Mouse (Mus musculus) liver, embryonic 12.5 days (tissue): ENCODE measurements around the gene Lhx9. TPM values are rescaled to one million over a fixed set of nuclear protein-coding genes. Genes with fewer than 3 reads are reported as not detected.

ENCODE experiments used
- ATAC-seq: fragments of 200-750 bp; cut with Nextera tagmentation; 2 replicates; pipeline ENCODE4 v1.8.0; 2017; ENCODE audit warnings: moderate number of reproducible peaks, mild to moderate bottlenecking, moderate library complexity
- H3K27ac ChIP-seq: fragments of 300-500 bp; sonication (generic); 2 replicates; pipeline ENCODE4 v1.5.1; 2016; ENCODE audit warnings: mild to moderate bottlenecking
- H3K27me3 ChIP-seq: fragments of 300-500 bp; sonication (generic); replicated peaks from 2 replicates; pipeline ENCODE4 v1.6.1; 2016; ENCODE audit warnings: mild to moderate bottlenecking, moderate library complexity
- H3K36me3 ChIP-seq: fragments of 300-500 bp; sonication (generic); 2 replicates; pipeline ENCODE4 v1.6.1; 2016; ENCODE audit warnings: mild to moderate bottlenecking, moderate library complexity
- H3K4me1 ChIP-seq: fragments of 300-500 bp; sonication (generic); 2 replicates; pipeline ENCODE4 v1.6.1; 2016
- H3K4me2 ChIP-seq: fragments of 300-500 bp; sonication (generic); 2 replicates; pipeline ENCODE4 v1.6.1; 2016; ENCODE audit warnings: mild to moderate bottlenecking, moderate library complexity
- H3K4me3 ChIP-seq: fragments of 300-500 bp; sonication (generic); 2 replicates; pipeline ENCODE4 v1.5.1; 2016; ENCODE audit warnings: mild to moderate bottlenecking, moderate library complexity
- H3K9ac ChIP-seq: fragments of 300-500 bp; sonication (generic); 2 replicates; pipeline ENCODE4 v1.6.1; 2016; ENCODE audit warnings: mild to moderate bottlenecking, moderate library complexity
- H3K9me3 ChIP-seq: fragments of 300-500 bp; sonication (generic); replicated peaks from 2 replicates; pipeline ENCODE4 v1.6.1; 2016; ENCODE audit warnings: mild to moderate bottlenecking, moderate library complexity
- WGBS: fragments of 180-500 bp; shearing (Covaris S2); methylation state at CpG from one replicate; pipeline ENCODE4 v1.1.7; 2016; ENCODE audit not compliant: insufficient replicate concordance; 5-methylcytosine and 5-hydroxymethylcytosine counted together
- polyA plus RNA-seq: library from polyadenylated mRNA; unstranded; fragments of >200 nt; fragmentation: Nextera tagmentation; extraction: Ambion mirVana; gene quantifications from 2 replicates; pipeline ENCODE4 v1.2.1, GENCODE M21; 2016

The Lhx9 gene
- polyA plus RNA-seq, 1 experiment from 2014 or later: 0.54 TPM

DNA sequence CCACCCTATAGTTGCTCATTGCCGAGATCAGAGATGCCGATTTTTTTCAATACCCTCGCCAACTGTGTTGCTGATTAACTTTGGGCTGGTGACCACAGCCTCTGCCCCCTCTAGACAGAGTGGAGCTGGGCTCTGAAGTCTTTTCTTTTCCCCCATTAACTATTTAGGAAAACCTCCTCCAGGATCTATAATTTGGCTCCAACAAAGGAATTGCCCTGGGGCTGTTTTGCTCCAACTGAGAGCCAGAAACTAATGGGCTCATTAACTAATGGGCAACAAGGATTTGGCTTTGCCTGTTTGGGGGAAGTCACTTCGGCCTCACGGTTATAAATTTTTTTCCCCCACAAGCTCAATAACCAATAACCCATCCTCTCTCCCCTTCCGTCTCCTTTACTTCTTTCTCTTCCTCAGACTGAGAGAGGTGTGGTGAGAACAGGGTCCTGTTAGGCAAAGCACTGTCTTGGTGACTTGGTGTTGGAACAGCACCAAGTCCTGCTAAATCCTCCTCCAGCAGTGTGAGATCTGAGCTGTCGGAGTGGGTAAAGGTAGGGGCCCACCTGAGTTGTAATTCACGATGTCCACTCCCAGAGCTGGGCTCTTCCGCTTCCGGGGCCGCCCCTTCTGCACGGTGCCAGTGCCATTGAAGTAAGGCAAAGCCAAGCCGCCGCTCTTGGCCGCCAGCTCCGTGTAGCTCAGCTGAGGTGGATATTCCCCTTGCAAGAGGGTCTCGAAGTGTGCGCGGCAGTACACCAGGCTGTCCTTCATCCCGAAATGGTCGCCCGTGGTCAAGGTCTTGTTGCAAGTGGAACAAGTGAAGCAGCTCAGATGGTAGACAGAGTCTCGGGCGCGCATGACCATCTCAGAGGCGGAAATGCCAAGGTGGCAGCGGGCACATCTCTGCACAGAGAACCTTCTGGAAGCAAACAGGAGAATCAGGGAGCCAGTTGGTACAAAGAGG lies 10.3 kb downstream of the Lhx9 start:
- Histone ChIP-seq H3K9ac (no peak overlapping the region), H3K9me3 (no peaks in the 10 kb centered on the region), H3K27me3 (peaks cover 95% of the 10 kb centered on the region), H3K4me3 (no peak overlapping the region), H3K4me1 (peaks cover 7% of the 10 kb centered on the region; the same call in 1 of the 2 replicates), H3K36me3 (no peaks in the 10 kb centered on the region), H3K4me2 (no peak overlapping the region), H3K27ac (no peak overlapping the region)
- ATAC-seq: no peak
- 16% methylated on average over 27 of the region's 27 CpGs for WGBS

DNA sequence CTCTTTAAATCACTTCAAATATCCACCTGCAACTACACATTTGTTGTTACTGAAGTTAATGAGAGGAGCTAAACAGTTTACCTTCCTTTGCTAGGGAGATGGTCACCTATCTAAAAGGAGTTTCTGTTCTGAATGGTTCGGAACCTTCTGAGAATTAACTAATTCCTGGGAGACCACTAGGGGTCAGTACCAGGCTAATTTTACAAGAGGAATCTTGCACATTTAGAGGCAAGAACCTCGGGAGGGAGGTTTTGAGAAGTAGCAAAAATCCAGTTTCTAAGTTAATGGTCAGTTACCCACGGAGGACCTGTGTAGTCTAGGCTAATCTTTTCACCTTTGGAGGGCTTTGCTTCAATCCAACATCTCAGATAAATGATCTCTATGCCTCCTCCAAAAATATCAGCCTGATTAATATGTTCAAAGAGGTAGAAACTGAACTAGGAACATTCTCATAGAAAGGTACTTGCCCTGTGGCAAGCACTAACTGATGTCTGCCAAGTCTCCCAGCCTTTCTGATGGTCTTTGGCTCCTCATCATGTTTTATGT lies 12.9 kb downstream of the Lhx9 start:
- Histone ChIP-seq H3K36me3 (no peaks in the 10 kb centered on the region), H3K27me3 (peaks cover 82% of the 10 kb centered on the region), H3K9ac (no peak overlapping the region), H3K27ac (no peak overlapping the region), H3K9me3 (no peaks in the 10 kb centered on the region), H3K4me3 (no peak overlapping the region), H3K4me2 (no peak overlapping the region), H3K4me1 (no peaks in the 10 kb centered on the region)
- 1% methylated on average over 3 of the region's 3 CpGs for WGBS
- no peak for ATAC-seq

DNA sequence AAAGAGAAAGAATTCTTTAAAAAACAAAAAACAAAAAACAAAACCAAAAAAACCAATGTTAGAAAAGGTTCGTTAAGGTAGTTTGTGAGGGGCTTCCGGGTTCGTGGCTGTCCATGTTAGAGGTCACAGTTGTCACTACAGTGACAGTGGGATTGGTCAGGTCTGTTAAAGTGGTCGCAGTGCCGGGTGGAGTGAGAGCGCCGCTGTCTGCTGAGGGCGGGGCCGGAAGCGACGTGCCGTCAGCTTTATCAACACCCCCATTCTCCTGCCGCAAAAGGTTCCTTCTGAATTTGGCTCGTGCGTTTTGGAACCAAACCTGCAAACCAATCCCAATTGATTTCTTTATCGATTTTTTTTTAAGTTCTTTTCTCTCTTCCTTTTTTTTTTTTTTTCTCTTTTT lies 17.1 kb downstream of the Lhx9 start:
- Histone ChIP-seq H3K4me3 (peak overlapping the region; percentile 50), H3K9me3 (no peaks in the 10 kb centered on the region), H3K4me1 (no peaks in the 10 kb centered on the region), H3K27me3 (peaks cover 41% of the 10 kb centered on the region), H3K36me3 (no peaks in the 10 kb centered on the region), H3K27ac (no peak overlapping the region), H3K4me2 (peak overlapping the region; percentile 69), H3K9ac (peak overlapping the region; percentile 27; the same call in 1 of the 2 replicates)
- ATAC-seq: peak; percentile 97
- WGBS: 1% methylated on average over 16 of the region's 16 CpGs

GRCm38 (mm10) chr1:138826841-138827240 lies 21.5 kb downstream of the Lhx9 start:
- no peak overlapping the region for H3K4me2 ChIP-seq
- WGBS: 54% methylated on average over 6 of the region's 6 CpGs
- no peaks in the 10 kb centered on the region for H3K9me3 ChIP-seq
- no peak overlapping the region for H3K9ac ChIP-seq
- peaks cover 1% of the 10 kb centered on the region for H3K27me3 ChIP-seq
- H3K27ac ChIP-seq: no peak overlapping the region
- H3K36me3 ChIP-seq: no peaks in the 10 kb centered on the region
- no peak for ATAC-seq
- H3K4me1 ChIP-seq: no peaks in the 10 kb centered on the region
- no peak overlapping the region for H3K4me3 ChIP-seq

DNA sequence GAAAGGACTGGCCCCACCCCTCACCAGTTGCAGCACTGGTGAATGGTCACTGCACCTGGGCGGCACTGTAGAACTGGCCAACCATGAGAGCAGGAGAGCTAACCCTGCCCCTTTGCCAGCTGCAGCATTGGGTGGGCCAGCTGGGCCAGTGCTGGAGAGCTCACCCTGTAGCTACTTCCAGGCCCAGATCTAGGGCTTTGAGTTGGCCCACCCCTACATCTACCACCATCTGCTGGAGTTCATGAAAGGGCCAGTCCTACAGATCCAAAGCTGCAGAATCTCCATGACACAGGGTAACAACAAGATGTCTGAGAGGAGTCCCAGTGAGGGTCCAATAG lies 25.4 kb downstream of the Lhx9 start:
- Histone ChIP-seq H3K4me3 (no peak overlapping the region), H3K27ac (no peak overlapping the region), H3K9me3 (no peaks in the 10 kb centered on the region), H3K4me2 (no peak overlapping the region), H3K9ac (no peak overlapping the region), H3K36me3 (no peaks in the 10 kb centered on the region), H3K4me1 (no peaks in the 10 kb centered on the region), H3K27me3 (no peaks in the 10 kb centered on the region)
- 74% methylated on average over 1 of the region's 1 CpGs for WGBS
- ATAC-seq: peak; percentile 27; the same call in 1 of the 2 replicates

GRCm38 (mm10) chr1:138822255-138822984 lies 26.0 kb downstream of the Lhx9 start:
- peak; percentile 15; the same call in 1 of the 2 replicates for ATAC-seq
- 59% methylated on average over 7 of the region's 7 CpGs for WGBS
- H3K4me1 ChIP-seq: no peaks in the 10 kb centered on the region

GRCm38 (mm10) chr1:138801732-138802131 lies 46.6 kb downstream of the Lhx9 start:
- no peak for ATAC-seq

More at GRCm38 (mm10) chr1:138822255-138822984, 26.0 kb downstream of the Lhx9 start:
- Histone ChIP-seq H3K4me2 (no peak overlapping the region), H3K4me3 (no peak overlapping the region), H3K9ac (no peak overlapping the region), H3K27ac (no peak overlapping the region), H3K36me3 (no peaks in the 10 kb centered on the region), H3K27me3 (no peaks in the 10 kb centered on the region), H3K9me3 (no peaks in the 10 kb centered on the region)

DNA sequence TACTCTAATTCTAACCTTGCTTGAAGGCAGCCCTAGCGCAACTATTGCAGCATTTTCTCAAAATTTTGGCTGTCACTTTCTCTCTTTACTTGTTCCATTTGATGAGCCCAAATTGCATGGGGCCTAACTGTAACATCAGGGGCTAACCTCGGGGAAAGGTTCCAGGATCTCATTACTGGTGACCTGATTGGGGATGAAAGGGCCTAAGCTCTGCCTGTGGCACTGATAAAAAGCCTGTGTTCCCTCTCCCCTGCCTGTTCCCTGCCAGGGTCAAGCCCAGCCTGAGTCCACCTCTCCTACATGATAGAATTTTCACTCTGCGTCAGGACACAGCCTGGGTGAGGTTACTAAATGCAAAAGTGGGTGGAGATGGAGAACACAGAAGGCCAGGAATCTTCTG lies 47.1 kb downstream of the Lhx9 start:
- H3K4me3 ChIP-seq: no peak overlapping the region
- no peak overlapping the region for H3K4me2 ChIP-seq
- H3K36me3 ChIP-seq: no peaks in the 10 kb centered on the region
- no peak overlapping the region for H3K27ac ChIP-seq
- H3K4me1 ChIP-seq: no peaks in the 10 kb centered on the region
- 50% methylated on average over 3 of the region's 3 CpGs for WGBS
- no peaks in the 10 kb centered on the region for H3K9me3 ChIP-seq
- H3K9ac ChIP-seq: no peak overlapping the region
- H3K27me3 ChIP-seq: no peaks in the 10 kb centered on the region
- no peak for ATAC-seq

More at GRCm38 (mm10) chr1:138801732-138802131, 46.6 kb downstream of the Lhx9 start:
- Histone ChIP-seq H3K27me3 (no peaks in the 10 kb centered on the region), H3K36me3 (no peaks in the 10 kb centered on the region), H3K9me3 (no peaks in the 10 kb centered on the region), H3K9ac (no peak overlapping the region), H3K4me2 (no peak overlapping the region), H3K4me1 (no peaks in the 10 kb centered on the region), H3K27ac (no peak overlapping the region), H3K4me3 (no peak overlapping the region)
- 59% methylated on average over 3 of the region's 3 CpGs for WGBS

DNA sequence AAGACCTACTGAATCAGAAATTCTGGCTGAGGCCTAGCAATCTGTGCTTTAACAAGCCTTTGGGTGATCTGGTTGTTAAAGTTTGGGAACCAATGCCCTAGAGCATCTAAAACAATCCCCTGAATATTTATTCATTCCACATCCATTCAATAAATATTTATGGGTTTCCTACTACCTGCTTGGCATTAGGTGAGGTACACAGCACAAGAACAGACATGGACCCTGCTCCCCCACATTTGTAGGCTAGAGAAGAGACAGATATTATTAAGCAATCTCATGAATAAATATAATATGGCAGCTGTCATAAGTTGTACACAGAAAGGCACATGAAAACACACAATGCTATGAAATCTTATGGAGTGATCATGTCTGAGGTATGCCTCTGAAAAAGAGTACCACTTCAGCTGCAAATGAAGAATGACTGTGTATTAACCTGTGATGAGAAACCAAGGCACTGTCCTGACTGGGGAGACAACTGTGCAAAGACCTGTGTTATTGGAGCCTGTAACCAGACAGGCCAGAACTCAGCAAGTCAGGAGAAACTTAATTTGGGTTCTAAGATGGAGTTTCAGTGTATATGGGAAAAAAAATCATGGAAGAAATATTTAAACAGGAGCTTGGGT lies 48.6 kb downstream of the Lhx9 start:
- Histone ChIP-seq H3K27me3 (no peaks in the 10 kb centered on the region), H3K9ac (no peak overlapping the region), H3K4me2 (no peak overlapping the region), H3K36me3 (no peaks in the 10 kb centered on the region), H3K4me1 (no peaks in the 10 kb centered on the region), H3K9me3 (no peaks in the 10 kb centered on the region), H3K27ac (no peak overlapping the region), H3K4me3 (no peak overlapping the region)
- ATAC-seq: no peak

DNA sequence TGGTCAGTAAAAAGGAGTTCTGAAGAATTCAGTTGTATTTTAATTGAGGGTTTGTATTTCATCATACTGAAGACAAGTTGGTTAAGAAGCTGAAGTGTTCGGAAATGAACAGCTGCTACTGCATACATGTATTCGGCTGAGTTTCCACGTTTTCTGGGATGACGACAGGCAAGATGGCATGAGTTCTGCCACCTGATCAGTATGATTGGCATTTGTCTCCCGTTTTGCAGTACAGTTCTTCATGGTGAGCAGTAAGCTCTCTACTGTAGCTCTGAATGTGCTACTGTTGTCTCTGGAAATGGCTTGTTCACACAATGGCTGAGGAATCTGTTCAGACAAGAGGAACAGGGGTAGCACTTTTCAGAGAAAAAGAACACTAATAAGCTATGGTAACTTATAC lies 50.3 kb downstream of the Lhx9 start:
- no peaks in the 10 kb centered on the region for H3K36me3 ChIP-seq
- WGBS: 71% methylated on average over 5 of the region's 5 CpGs
- H3K27ac ChIP-seq: no peak overlapping the region
- no peaks in the 10 kb centered on the region for H3K27me3 ChIP-seq
- H3K9ac ChIP-seq: no peak overlapping the region
- no peaks in the 10 kb centered on the region for H3K4me1 ChIP-seq
- H3K4me3 ChIP-seq: no peak overlapping the region
- ATAC-seq: no peak
- H3K9me3 ChIP-seq: no peaks in the 10 kb centered on the region
- H3K4me2 ChIP-seq: no peak overlapping the region

GRCm38 (mm10) chr1:138785856-138786255 lies 62.5 kb downstream of the Lhx9 start:
- ATAC-seq: no peak
- Histone ChIP-seq H3K4me2 (no peak overlapping the region), H3K27ac (no peak overlapping the region), H3K9ac (no peak overlapping the region), H3K4me3 (no peak overlapping the region), H3K36me3 (no peaks in the 10 kb centered on the region), H3K9me3 (no peaks in the 10 kb centered on the region), H3K27me3 (no peaks in the 10 kb centered on the region), H3K4me1 (no peaks in the 10 kb centered on the region)
- 73% methylated on average over 10 of the region's 10 CpGs for WGBS

DNA sequence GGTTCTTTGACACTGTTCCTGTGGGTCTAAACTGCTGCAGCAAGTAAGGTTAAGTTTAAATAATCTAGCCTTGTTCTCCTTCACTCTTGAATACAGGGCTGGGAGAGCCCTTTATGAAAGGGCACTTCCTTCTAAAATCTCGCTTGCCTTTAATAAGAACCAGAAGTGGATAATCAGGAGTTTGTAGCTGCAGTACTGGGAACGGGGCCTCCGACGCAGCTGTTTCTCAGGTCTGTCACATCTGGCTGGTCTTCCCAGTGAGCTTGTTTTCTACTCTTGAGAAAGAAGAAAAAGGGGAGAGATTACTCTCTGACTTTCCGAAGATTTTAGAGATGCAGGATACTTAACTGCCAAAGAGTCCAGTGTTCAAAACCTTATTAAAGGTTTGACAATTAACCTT lies 64.4 kb downstream of the Lhx9 start:
- no peaks in the 10 kb centered on the region for H3K9me3 ChIP-seq
- H3K4me2 ChIP-seq: no peak overlapping the region
- H3K4me3 ChIP-seq: no peak overlapping the region
- H3K27me3 ChIP-seq: no peaks in the 10 kb centered on the region
- 69% methylated on average over 5 of the region's 5 CpGs for WGBS
- H3K36me3 ChIP-seq: no peaks in the 10 kb centered on the region
- no peaks in the 10 kb centered on the region for H3K4me1 ChIP-seq
- H3K27ac ChIP-seq: no peak overlapping the region
- ATAC-seq: no peak
- no peak overlapping the region for H3K9ac ChIP-seq
